Mouse (Mus musculus) CD4-positive naive resting alpha-beta T cell, adult 76 days (primary cell): ENCODE data around the gene Hspg2. TPM values are rescaled to one million over a fixed set of nuclear protein-coding genes. Genes with fewer than 3 reads are reported as not detected.

ENCODE experiments used
- total RNA-seq: library from RNA; stranded (reverse); gene quantifications from one replicate; pipeline ENCODE4 v1.2.4, GENCODE M21; 2023

Gene Hspg2
- total RNA-seq, result 0.38 TPM

GRCm38 (mm10) chr4:137468260-137469080 lies at the start of gene Hspg2:
TSS of gene Hspg2 (plus strand) at chr4:137468769.

GRCm38 (mm10) chr4:137430502-137430901 lies 38.1 kb upstream of the Hspg2 start, which contains the start of gene Cela3b:
TSS of gene Cela3b (minus strand) at chr4:137430540.

GRCm38 (mm10) chr4:137453234-137453767 lies 15.3 kb upstream of the Hspg2 start, which contains the start of gene 1700013G24Rik:
TSS of gene 1700013G24Rik (plus strand) at chr4:137453284.

GRCm38 (mm10) chr4:137574469-137574868 lies 105.9 kb downstream of the Hspg2 start, which contains the start of gene Ldlrad2:
TSS of gene Ldlrad2 (minus strand) at chr4:137574569.

GRCm38 (mm10) chr4:137593601-137594495 lies 125.3 kb downstream of the Hspg2 start, which contains the start of gene Usp48:
TSS of gene Usp48 (plus strand) at chr4:137593755.

Other genes starting within 250 kb of the Hspg2 start
- not detected for gene Wnt4, start 191.3 kb upstream of the Hspg2 start, total RNA-seq
- 381 TPM for gene Cdc42, start 111.0 kb upstream of the Hspg2 start, total RNA-seq
- not detected for gene Cela3a, start 59.0 kb upstream of the Hspg2 start, total RNA-seq
- 0.64 TPM for gene Cela3b, start 38.2 kb upstream of the Hspg2 start, total RNA-seq
- gene 1700013G24Rik, start 15.5 kb upstream of the Hspg2 start, total RNA-seq, result not detected
- gene Ldlrad2, start 105.8 kb downstream of the Hspg2 start, total RNA-seq, result not detected
- gene Usp48, start 125.0 kb downstream of the Hspg2 start, total RNA-seq, result 199 TPM
- gene Rap1gap, start 196.0 kb downstream of the Hspg2 start, total RNA-seq, result 2.0 TPM